Mouse (Mus musculus) G1E (cell line): ENCODE measurements at regions not wholly inside any gene's neighbourhood (a gene's known extent, or its start where the extent isn't known, plus 50 kb on each side); places are given as distances from the start of the nearest gene placed in this dataset.
A peak's percentile ranks its signal among the peaks of the same experiment; 100 is the strongest.

ENCODE experiments used
- ATAC-seq: 2 replicates; pipeline ENCODE4 v1.8.0; 2016; ENCODE audit warnings: mild to moderate bottlenecking; ENCODE audit not compliant: insufficient number of reproducible peaks, poor library complexity, low FRiP score, severe bottlenecking; ENCODE audit errors: extremely low read depth
- DNase-seq: peaks from one replicate; pipeline ENCODE4 v3.0.0; 2012; ENCODE audit warnings: low spot score
- H3K27me3 ChIP-seq: 2 replicates; pipeline ENCODE4 v1.6.1; 2012; ENCODE audit warnings: mild to moderate bottlenecking, low read length, inconsistent platforms; ENCODE audit not compliant: insufficient read depth
- H3K36me3 ChIP-seq: replicated peaks from 2 replicates; pipeline ENCODE3; 2012; ENCODE audit warnings: mild to moderate bottlenecking, inconsistent platforms
- H3K4me1 ChIP-seq: 2 replicates; pipeline ENCODE4 v1.6.1; 2012; ENCODE audit warnings: low read depth, low read length, inconsistent platforms, mixed read lengths; ENCODE audit not compliant: insufficient read depth
- H3K4me3 ChIP-seq: 2 replicates; pipeline ENCODE4 v1.5.1; 2012; ENCODE audit warnings: low read depth, mild to moderate bottlenecking, inconsistent platforms, low read length, moderate library complexity, mixed read lengths
- H3K9me3 ChIP-seq: replicated peaks from 2 replicates; pipeline ENCODE4 v1.6.1; 2012; ENCODE audit warnings: inconsistent platforms
- CTCF ChIP-seq: IDR thresholded peaks from 2 replicates; pipeline ENCODE4 v1.5.1; 2012; ENCODE audit warnings: low read depth, low read length, inconsistent platforms, mixed read lengths
- GATA1 ChIP-seq: IDR thresholded peaks from 2 replicates; pipeline ENCODE4 v1.6.1; 2012; ENCODE audit warnings: borderline replicate concordance, low read length, inconsistent platforms, mixed read lengths
- GATA2 ChIP-seq: IDR thresholded peaks from 2 replicates; pipeline ENCODE4 v1.6.1; 2012; ENCODE audit warnings: low read depth, low read length, inconsistent platforms, borderline replicate concordance
- POLR2AphosphoS5 ChIP-seq: IDR thresholded peaks from 2 replicates; pipeline ENCODE4 v1.6.1; 2012; ENCODE audit warnings: low read depth, low read length, inconsistent platforms; ENCODE audit not compliant: insufficient replicate concordance
- TAL1 ChIP-seq: conservative IDR thresholded peaks from 2 replicates; pipeline ENCODE4 v1.6.1; 2012; ENCODE audit warnings: low read depth, low read length, inconsistent platforms, mixed read lengths

DNA sequence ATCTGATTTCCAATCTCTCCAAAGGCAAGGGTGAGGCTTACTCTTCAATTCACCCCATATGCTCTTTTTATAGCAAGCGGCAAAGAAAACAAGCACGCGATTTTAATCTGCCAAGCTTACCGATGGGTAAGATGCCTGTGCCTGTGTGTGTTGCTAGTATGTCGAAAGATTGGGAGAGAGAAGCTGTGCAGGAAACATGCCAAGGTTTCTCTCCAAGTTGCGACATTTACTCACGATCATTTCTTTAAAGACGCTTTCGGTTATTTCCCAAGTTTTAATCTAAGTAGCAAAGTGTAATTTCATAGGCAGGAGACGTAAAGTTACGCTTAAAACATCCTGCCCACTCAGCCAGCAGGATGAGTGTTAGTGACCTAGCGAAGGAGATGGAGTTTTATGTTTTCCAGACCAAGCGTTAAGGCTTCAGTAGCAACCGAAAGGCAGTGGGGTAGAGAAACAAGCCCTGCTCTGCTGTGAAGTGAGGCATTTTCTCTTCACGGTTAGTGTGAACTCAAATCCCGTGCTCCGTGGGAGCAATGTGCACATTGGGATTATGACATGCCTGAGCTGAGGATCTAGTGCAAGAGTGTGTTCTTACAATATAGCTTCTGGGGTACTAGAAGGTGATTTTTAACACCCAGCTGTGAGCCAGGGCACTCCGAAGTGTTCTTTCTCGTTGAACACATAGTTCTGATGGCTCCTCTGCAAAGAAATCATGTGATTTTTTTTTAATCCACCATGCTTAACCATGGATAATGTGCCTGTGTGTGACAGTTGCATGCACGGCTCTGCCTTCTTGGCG is 152.6 kb upstream of the Slc38a2 start:
- H3K27me3 ChIP-seq = no peaks in the 10 kb centered on the region
- H3K4me1 ChIP-seq = no peaks in the 10 kb centered on the region
- H3K4me3 ChIP-seq = no peak overlapping the region
- ATAC-seq = no peak
- no peaks in the 10 kb centered on the region for H3K36me3 ChIP-seq
- TF ChIP-seq GATA2 (no peak), CTCF (no peak), GATA1 (no peak), TAL1 (no peak), POLR2AphosphoS5 (no peak)
- H3K9me3 ChIP-seq = peaks cover 52% of the 10 kb centered on the region
- DNase-seq = no peak

DNA sequence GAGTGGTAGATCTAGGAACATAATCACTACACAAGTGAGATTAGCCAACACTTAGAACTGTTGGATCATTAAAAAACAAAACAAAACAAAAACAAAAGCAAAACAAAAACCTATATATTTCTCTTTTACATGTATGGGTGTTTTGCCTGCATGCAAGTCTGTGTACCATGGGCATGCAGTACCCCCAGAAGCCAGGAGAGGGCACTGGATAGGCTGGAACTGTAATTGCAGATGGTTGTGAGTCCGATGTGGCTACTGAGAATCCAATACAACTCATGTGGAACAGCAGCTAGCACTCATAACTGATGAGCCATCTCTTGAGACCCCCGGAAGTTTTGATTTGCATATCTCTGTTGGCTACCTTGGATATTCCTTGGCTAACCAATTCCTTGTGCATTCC is 148.6 kb upstream of the Slc38a2 start:
- ATAC-seq = no peak; the same call in 1 of the 2 replicates

DNA sequence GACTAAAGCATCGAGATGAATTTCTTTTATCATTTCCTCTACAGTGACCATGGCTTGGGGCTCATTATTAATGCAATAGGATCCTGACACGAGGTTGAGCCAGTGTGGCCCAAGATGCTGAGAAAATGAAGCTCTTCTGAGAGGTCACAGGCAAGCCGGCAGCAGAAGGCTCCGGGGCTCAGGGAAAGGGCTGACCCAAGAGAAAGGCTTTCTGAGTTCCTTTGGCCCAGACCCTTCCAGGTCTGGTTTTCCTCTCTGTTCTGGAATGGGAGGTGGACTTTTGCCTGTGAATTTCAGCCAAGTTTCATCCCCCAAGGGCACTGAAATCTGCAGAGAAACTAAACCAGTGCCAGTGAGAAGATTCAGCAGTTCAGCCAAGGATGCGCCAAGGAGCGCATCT is 145.7 kb upstream of the Slc38a2 start:
- no peak for TF ChIP-seq TAL1
- TF ChIP-seq CTCF = no peak
- no peak for TF ChIP-seq GATA2
- no peak for TF ChIP-seq POLR2AphosphoS5
- no peak for TF ChIP-seq GATA1
- ATAC-seq = no peak
- Histone ChIP-seq H3K9me3 (peaks cover 55% of the 10 kb centered on the region), H3K27me3 (no peaks in the 10 kb centered on the region), H3K36me3 (no peaks in the 10 kb centered on the region), H3K4me1 (no peaks in the 10 kb centered on the region), H3K4me3 (no peak overlapping the region)
- no peak for DNase-seq

More for the DNA sequence above, 148.6 kb upstream of the Slc38a2 start:
- TF ChIP-seq GATA1 (no peak), CTCF (0 out of 2 replicates have a peak, but pooled peaks have one; percentile 2)
- Histone ChIP-seq H3K27me3 (no peaks in the 10 kb centered on the region), H3K4me3 (no peak overlapping the region), H3K9me3 (peaks cover 41% of the 10 kb centered on the region), H3K36me3 (no peaks in the 10 kb centered on the region), H3K4me1 (no peaks in the 10 kb centered on the region)
- DNase-seq = no peak

DNA sequence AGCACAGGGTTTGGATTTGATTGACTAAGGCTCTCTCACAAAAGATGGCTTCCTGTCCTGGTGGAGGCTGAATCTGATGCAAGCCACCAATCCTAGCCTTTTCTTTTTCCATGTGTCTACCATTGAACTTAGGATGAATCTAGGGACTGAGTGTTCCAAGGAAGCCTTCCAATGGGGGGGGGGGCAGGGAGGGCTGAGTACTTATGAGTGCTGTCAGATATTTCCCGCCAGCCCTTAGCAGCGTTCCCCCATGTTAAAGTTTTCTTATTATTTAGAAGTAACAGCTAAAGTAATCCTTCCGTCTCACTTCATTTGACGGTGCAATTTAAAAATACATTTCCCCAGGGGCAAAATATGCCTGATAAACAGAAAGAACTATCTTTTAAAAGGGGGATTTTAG is 144.8 kb upstream of the Slc38a2 start:
- DNase-seq (no peak), ATAC-seq (no peak)
- TF ChIP-seq TAL1 (no peak), POLR2AphosphoS5 (no peak)
- Histone ChIP-seq H3K4me3 (no peak overlapping the region), H3K9me3 (peaks cover 53% of the 10 kb centered on the region), H3K36me3 (no peaks in the 10 kb centered on the region), H3K27me3 (no peaks in the 10 kb centered on the region), H3K4me1 (no peaks in the 10 kb centered on the region)

DNA sequence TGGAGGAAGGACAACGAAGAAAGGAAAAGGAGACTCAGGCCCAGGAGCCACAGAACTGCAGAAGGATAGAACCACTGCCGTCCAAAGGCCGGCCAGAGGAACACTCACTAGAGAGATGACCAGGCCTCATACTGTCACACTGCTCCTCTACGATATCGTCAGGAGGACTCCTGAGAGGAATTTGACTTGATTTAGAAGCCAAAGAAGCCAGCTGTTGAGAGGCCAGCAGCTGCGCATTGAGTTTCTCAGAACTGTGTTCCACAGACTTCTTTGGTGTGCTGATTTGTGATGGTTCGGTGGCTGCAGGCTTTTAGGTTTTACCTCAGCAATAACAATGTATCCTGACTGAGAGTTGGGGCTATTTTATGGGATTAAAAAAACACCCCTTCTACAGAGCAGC is 144.1 kb upstream of the Slc38a2 start:
- DNase-seq (no peak), ATAC-seq (no peak)
- TF ChIP-seq POLR2AphosphoS5 = no peak
- no peak for TF ChIP-seq CTCF
- TF ChIP-seq TAL1 = no peak
- no peak for TF ChIP-seq GATA1
- TF ChIP-seq GATA2 = no peak

DNA sequence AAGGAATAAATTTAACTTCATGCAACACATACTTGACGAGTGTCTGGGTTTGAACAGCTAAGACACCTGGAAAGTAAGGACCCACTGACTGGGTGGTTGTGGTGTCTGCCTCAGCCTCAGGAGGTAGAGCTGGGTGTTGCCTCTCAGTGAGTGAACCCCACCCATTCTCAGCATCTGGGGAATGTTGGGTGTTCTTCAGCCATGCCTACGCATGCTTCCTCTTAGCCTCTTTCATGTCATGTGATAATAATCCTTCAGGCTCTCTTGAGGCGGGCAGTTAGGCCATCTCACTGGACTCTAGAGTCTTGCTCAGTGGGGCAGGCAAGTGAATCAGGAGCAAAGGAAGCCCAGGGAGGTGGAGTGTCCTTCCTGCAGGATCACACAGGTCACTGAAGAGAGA is 143.4 kb upstream of the Slc38a2 start:
- no peaks in the 10 kb centered on the region for H3K36me3 ChIP-seq
- ATAC-seq = no peak
- no peak for TF ChIP-seq GATA2
- no peak for DNase-seq
- H3K9me3 ChIP-seq = peaks cover 50% of the 10 kb centered on the region
- H3K4me1 ChIP-seq = no peaks in the 10 kb centered on the region
- no peak overlapping the region for H3K4me3 ChIP-seq
- no peaks in the 10 kb centered on the region for H3K27me3 ChIP-seq

More for the DNA sequence above, 144.1 kb upstream of the Slc38a2 start:
- Histone ChIP-seq H3K27me3 (no peaks in the 10 kb centered on the region), H3K4me1 (no peaks in the 10 kb centered on the region), H3K9me3 (peaks cover 50% of the 10 kb centered on the region), H3K4me3 (no peak overlapping the region), H3K36me3 (no peaks in the 10 kb centered on the region)

DNA sequence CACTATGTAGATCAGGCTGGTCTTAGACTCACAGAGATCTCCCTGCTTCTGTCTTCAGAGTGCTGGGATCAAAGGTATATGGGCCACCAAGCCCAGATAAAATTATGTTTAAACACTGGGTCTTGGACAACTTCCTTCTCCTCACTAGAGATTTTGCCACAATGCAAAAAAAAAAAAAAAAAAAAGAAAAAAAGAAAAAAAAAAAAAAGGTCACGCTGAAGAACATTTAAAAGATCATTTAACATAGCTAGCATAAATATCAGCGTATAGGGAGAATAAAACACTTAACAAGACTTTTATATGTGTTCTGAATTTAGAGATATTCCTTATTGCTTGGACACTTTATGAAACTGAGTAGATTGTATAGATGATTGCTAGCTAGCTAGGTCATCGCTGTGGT is 137.1 kb upstream of the Slc38a2 start:
- H3K4me3 ChIP-seq = no peak overlapping the region
- no peak for TF ChIP-seq CTCF
- TF ChIP-seq GATA1 = no peak
- no peak for TF ChIP-seq GATA2
- no peak for TF ChIP-seq POLR2AphosphoS5
- TF ChIP-seq TAL1 = no peak
- no peaks in the 10 kb centered on the region for H3K4me1 ChIP-seq

More for the DNA sequence above, 137.1 kb upstream of the Slc38a2 start:
- Histone ChIP-seq H3K9me3 (peaks cover 42% of the 10 kb centered on the region), H3K36me3 (no peaks in the 10 kb centered on the region), H3K27me3 (no peaks in the 10 kb centered on the region)
- DNase-seq (no peak), ATAC-seq (no peak)
